Mouse (Mus musculus): ENCODE measurements around the gene Taz. TPM values are rescaled to one million over a fixed set of nuclear protein-coding genes. Genes with fewer than 3 reads are reported as not detected.

Taz gene
- polyA plus RNA-seq, 1 experiment from 2014 or later: 54.3 TPM

DNA sequence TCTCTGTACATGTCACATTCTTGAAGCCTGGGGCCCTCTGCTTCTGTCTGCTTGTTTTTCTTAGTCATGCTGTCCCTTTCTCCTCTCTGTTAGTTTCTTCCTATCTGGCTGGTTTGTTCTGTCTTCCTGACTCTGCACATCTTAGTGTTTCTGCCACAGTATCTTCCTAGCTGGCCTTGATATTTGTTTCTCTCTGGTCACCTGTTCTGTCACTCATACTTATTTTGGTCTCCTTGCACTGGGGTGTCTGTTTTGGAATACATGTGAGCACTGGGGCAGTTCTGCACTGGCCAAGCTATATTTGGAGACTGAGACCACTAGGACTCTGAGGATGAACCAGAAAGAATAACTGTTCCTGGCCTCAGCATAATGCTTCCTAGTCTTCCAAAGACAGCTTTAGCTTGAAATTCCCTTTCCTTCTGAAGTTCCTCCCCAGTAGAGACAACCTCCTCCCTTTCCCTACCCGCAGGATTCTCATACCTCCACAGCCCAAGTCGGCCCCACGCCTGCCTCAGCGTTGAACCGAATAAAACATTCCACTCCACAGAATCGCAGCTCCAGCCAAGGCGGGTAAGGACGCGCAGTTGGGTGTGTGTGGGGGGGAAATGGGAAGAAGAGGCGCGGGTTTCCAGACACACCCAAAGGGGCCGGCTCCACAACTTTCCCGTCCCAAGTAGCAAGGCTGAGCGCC lies 526 bp upstream of the Taz start:
- Histone ChIP-seq H3K27ac (ENCODE audit: low read depth) (peak overlapping the region; percentile 89), H3K9me3 (ENCODE audit: low read depth, low read length) (no peaks in the 10 kb centered on the region), H3K27me3 (ENCODE audit: insufficient read depth, low read length) (no peaks in the 10 kb centered on the region), H3K4me3 (ENCODE audit: low read depth, low read length) (peak overlapping the region; percentile 55), H3K36me3 (ENCODE audit: insufficient read depth) (0 out of 2 replicates have a peak, but pooled peaks cover 4% of the 10 kb centered on the region), H3K4me1 (ENCODE audit: insufficient read depth) (no peaks in the 10 kb centered on the region), H3K9ac (peak overlapping the region; percentile 65), H3K4me2 (peak overlapping the region; percentile 77)
- ATAC-seq (ENCODE audit: insufficient read depth): no peak
- DNase-seq: no peak
- no peak for TF ChIP-seq CTCF (IDR thresholded peaks at IDR 0.05; ENCODE audit: low read depth)
- WGBS: 6% methylated on average over 14 of the region's 14 CpGs

- no peaks in the 10 kb centered on the region for H3K4me1 ChIP-seq (ENCODE audit: insufficient read depth)
- no peaks in the 10 kb centered on the region for H3K27me3 ChIP-seq (ENCODE audit: insufficient read depth, low read length)
- peak overlapping the region; percentile 55 for H3K4me3 ChIP-seq (ENCODE audit: low read depth, low read length)
- peaks cover 4% of the 10 kb centered on the region; the same call in 1 of the 2 replicates for H3K36me3 ChIP-seq (ENCODE audit: insufficient read depth)
- DNase-seq: peak; percentile 92
- 7% methylated on average over 39 of the region's 39 CpGs for WGBS
- no peak for TF ChIP-seq CTCF (IDR thresholded peaks at IDR 0.05; ENCODE audit: low read depth)
- peak; percentile 71 for ATAC-seq (ENCODE audit: insufficient read depth)
- no peaks in the 10 kb centered on the region for H3K9me3 ChIP-seq (ENCODE audit: low read depth, low read length)
- H3K4me2 ChIP-seq: peak overlapping the region; percentile 77
- H3K9ac ChIP-seq: peak overlapping the region; percentile 65
- peak overlapping the region; percentile 89 for H3K27ac ChIP-seq (ENCODE audit: low read depth)
Observed at GRCm38 (mm10) chrX:74282395-74283091, 831 bp downstream of the Taz start.

- H3K27ac ChIP-seq (ENCODE audit: low read depth): peak overlapping the region; percentile 89
- no peaks in the 10 kb centered on the region for H3K4me1 ChIP-seq (ENCODE audit: insufficient read depth)
- no peak for ATAC-seq (ENCODE audit: insufficient read depth)
- no peak for TF ChIP-seq CTCF (IDR thresholded peaks at IDR 0.05; ENCODE audit: low read depth)
- H3K4me3 ChIP-seq (ENCODE audit: low read depth, low read length): peak overlapping the region; percentile 55
- H3K4me2 ChIP-seq: peak overlapping the region; percentile 77
- WGBS: 25% methylated on average over 5 of the region's 5 CpGs
- H3K9ac ChIP-seq: peak overlapping the region; percentile 65
- no peak for DNase-seq
- H3K27me3 ChIP-seq (ENCODE audit: insufficient read depth, low read length): no peaks in the 10 kb centered on the region
- H3K9me3 ChIP-seq (ENCODE audit: low read depth, low read length): no peaks in the 10 kb centered on the region
- H3K36me3 ChIP-seq (ENCODE audit: insufficient read depth): peaks cover 4% of the 10 kb centered on the region; the same call in 1 of the 2 replicates
Observed at GRCm38 (mm10) chrX:74283092-74283437, 1.4 kb downstream of the Taz start.

DNA sequence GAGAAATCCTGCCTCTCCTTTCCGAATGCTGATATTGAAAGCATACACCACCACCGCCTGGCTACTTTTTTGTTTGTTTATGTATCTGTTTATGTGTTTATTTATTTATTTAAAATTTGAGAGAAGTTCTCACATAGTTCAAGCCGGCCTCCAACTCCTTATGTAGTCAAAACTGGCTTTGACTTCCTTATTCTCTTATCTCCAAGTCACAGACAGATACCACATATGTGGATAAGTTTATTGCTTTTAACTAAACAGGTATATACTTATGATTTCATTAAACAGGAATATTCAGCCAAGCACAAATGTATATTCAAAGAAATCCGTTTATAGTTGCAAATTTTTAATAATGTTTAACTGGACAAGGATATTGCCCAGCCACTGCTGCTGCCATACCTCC lies 11.7 kb downstream of the Taz start:
- Histone ChIP-seq H3K27me3 (ENCODE audit: insufficient read depth, low read length) (no peaks in the 10 kb centered on the region), H3K9me3 (ENCODE audit: low read depth, low read length) (no peaks in the 10 kb centered on the region), H3K4me2 (no peak overlapping the region), H3K4me1 (ENCODE audit: insufficient read depth) (no peaks in the 10 kb centered on the region), H3K4me3 (ENCODE audit: low read depth, low read length) (no peak overlapping the region), H3K9ac (no peak overlapping the region), H3K27ac (ENCODE audit: low read depth) (no peak overlapping the region), H3K36me3 (ENCODE audit: insufficient read depth) (peaks cover 8% of the 10 kb centered on the region; the same call in 1 of the 2 replicates)
- TF ChIP-seq CTCF (IDR thresholded peaks at IDR 0.05; ENCODE audit: low read depth): no peak
- no peak for ATAC-seq (ENCODE audit: insufficient read depth)
- DNase-seq: no peak
- 70% methylated on average over 4 of the region's 4 CpGs for WGBS

GRCm38 (mm10) chrX:74296538-74297448 lies 15.1 kb downstream of the Taz start, which contains the start of gene Atp6ap1:
Atp6ap1 (plus strand) TSS chrX:74297097.
- peak within 1 kb of the TSS; percentile 50 for H3K27ac ChIP-seq (ENCODE audit: low read depth)
- peak; percentile 95 for DNase-seq

DNA sequence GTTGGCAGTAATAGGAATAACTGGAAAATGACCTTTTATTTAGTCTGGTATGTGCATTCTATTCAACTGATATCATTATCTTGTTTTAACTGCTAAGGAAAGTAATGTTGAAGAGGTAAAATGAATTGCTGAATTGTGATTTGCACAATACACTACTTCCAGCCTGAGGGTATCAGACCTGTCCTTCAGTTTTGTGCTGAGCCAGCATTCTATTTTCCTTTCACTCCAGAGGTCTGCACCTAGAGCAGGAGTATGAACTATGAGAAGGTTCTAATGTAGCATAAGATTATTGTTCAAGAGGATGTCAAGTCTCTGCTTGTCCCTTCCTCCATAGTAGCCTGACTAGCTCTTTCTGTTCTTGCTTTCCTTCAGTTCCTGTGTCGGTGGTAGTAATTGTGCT lies 16.6 kb downstream of the Taz start:
- TF ChIP-seq CTCF (IDR thresholded peaks at IDR 0.05; ENCODE audit: low read depth): no peak
- no peak overlapping the region for H3K9ac ChIP-seq
- H3K27me3 ChIP-seq (ENCODE audit: insufficient read depth, low read length): no peaks in the 10 kb centered on the region
- no peaks in the 10 kb centered on the region for H3K4me1 ChIP-seq (ENCODE audit: insufficient read depth)
- peaks cover 31% of the 10 kb centered on the region; the same call in 1 of the 2 replicates for H3K36me3 ChIP-seq (ENCODE audit: insufficient read depth)
- no peak overlapping the region for H3K4me2 ChIP-seq
- H3K9me3 ChIP-seq (ENCODE audit: low read depth, low read length): no peaks in the 10 kb centered on the region
- ATAC-seq (ENCODE audit: insufficient read depth): no peak
- WGBS: 92% methylated on average over 1 of the region's 1 CpGs
- no peak for DNase-seq
- H3K4me3 ChIP-seq (ENCODE audit: low read depth, low read length): no peak overlapping the region
- H3K27ac ChIP-seq (ENCODE audit: low read depth): no peak overlapping the region

More at GRCm38 (mm10) chrX:74296538-74297448, 15.1 kb downstream of the Taz start, which contains the start of gene Atp6ap1:
- ATAC-seq (ENCODE audit: insufficient read depth): peak; percentile 99
- no peaks in the 10 kb centered on the region for H3K27me3 ChIP-seq (ENCODE audit: insufficient read depth, low read length)
- no peaks in the 10 kb centered on the region for H3K9me3 ChIP-seq (ENCODE audit: low read depth, low read length)
- WGBS: 11% methylated on average over 37 of the region's 37 CpGs
- peak within 1 kb of the TSS; percentile 68 for H3K9ac ChIP-seq
- peak within 1 kb of the TSS; percentile 61 for H3K4me3 ChIP-seq (ENCODE audit: low read depth, low read length)
- peak within 1 kb of the TSS; percentile 72 for H3K4me2 ChIP-seq
- H3K36me3 ChIP-seq (ENCODE audit: insufficient read depth): peaks cover 16% of the 10 kb centered on the region; the same call in 1 of the 2 replicates
- H3K4me1 ChIP-seq (ENCODE audit: insufficient read depth): no peaks in the 10 kb centered on the region
- TF ChIP-seq CTCF (IDR thresholded peaks at IDR 0.05; ENCODE audit: low read depth): no peak

Measured in lung, embryonic 14.5 days (tissue).